Mouse (Mus musculus): Measurements from ENCODE around the gene Olfr1173.

Gene Olfr1173

DNA sequence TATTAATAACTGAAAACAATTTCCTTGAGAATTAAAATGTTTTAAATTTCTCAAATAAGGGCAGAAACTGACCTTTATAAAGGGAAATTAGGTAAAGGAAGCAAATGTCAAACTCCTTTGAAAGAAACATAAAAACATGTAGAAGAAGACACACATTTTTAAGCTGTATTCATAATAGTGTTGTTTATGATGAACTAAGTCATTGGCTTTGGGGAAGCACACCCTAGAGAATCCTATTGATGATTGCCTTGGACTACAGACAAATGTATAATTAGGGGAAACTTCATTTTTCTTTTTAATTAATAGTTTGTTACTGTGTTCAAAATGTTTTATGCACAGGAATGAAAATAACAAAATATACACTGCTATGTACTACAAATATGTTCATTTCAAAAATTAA lies at the start of gene Olfr1173:
Olfr1173 (minus strand) TSS at position 101 of the 400 bp plus-strand sequence.
- DNase-seq, result no peak

DNA sequence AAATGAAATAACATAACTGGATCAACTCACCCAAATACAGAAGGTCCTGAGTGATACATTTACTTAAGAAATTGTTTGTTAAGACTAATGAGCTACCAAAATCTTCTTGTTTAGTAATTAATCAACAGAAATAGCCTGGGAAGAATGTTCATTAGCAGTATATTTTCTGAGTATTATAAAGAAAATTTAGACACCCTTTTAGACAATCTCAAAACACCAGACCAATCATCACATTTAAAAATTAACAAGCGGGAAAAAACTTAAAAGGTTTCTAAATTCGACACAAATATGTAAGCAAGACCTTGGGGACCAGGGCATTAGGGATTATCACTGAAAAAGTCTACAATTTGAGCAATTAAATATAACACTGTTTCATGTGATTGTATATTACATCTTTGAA lies 47.4 kb upstream of the Olfr1173 start, which contains the start of gene Olfr1175-ps:
Olfr1175-ps (minus strand) TSS at position 101 of the 400 bp plus-strand sequence.
- no peak for DNase-seq

DNA sequence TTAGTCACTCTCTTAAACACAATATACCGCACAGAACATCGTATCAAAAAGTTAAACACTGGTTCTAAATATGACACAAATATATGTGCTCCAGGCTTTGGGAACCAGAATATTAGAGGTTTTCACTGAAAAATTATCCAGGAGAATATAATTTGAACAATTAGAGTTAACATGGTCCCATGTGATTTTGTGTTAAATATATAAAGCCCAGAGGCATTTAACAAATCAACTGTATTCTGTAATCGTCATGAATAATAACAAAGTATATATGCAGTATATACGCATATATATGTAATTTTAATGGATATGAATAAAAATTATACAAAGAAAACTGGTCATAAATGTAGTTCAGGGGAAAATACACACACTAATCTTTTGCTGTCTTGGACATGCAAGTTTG lies 35.4 kb upstream of the Olfr1173 start, which contains the start of gene Olfr1174-ps:
Olfr1174-ps (minus strand) TSS at position 101 of the 400 bp plus-strand sequence.
- no peak for DNase-seq

- DNase-seq, result no peak
Observed at GRCm38 (mm10) chr2:88228234-88228633, 51.4 kb downstream of the Olfr1173 start, which contains the start of gene Olfr1170. Olfr1170 (minus strand) TSS chr2:88228334.

All from thymus, postnatal 25 days (tissue).